Mouse (Mus musculus) heart, embryonic 12.5 days (tissue): ENCODE results near the gene Ppp6r3. TPM values are rescaled to one million over a fixed set of nuclear protein-coding genes. Genes with fewer than 3 reads are reported as not detected.

Source experiments
- ATAC-seq: fragments of 200-750 bp; cut with Nextera tagmentation; 2 replicates; pipeline ENCODE4 v1.8.0; 2017; ENCODE audit warnings: moderate TSS enrichment, moderate library complexity; ENCODE audit not compliant: insufficient number of reproducible peaks, low FRiP score
- H3K27ac ChIP-seq: fragments of 300-500 bp; sonication (generic); 2 replicates; pipeline ENCODE4 v1.5.1; 2016; ENCODE audit warnings: mild to moderate bottlenecking, moderate library complexity; ENCODE audit not compliant: poor library complexity, severe bottlenecking
- H3K27me3 ChIP-seq: fragments of 300-500 bp; sonication (generic); replicated peaks from 2 replicates; pipeline ENCODE4 v1.6.1; 2016; ENCODE audit warnings: mild to moderate bottlenecking, moderate library complexity
- H3K36me3 ChIP-seq: fragments of 300-500 bp; sonication (generic); 2 replicates; pipeline ENCODE4 v1.6.1; 2016; ENCODE audit warnings: mild to moderate bottlenecking, moderate library complexity
- H3K4me1 ChIP-seq: fragments of 300-500 bp; sonication (generic); replicated peaks from 2 replicates; pipeline ENCODE4 v1.6.1; 2016; ENCODE audit warnings: mild to moderate bottlenecking
- H3K4me2 ChIP-seq: fragments of 300-500 bp; sonication (generic); 2 replicates; pipeline ENCODE4 v1.6.1; 2016; ENCODE audit warnings: mild to moderate bottlenecking, moderate library complexity
- H3K4me3 ChIP-seq: fragments of 300-500 bp; sonication (generic); 2 replicates; pipeline ENCODE4 v1.5.1; 2016; ENCODE audit warnings: mild to moderate bottlenecking
- H3K9ac ChIP-seq: fragments of 300-500 bp; sonication (generic); 2 replicates; pipeline ENCODE4 v1.6.1; 2016; ENCODE audit warnings: mild to moderate bottlenecking, moderate library complexity
- H3K9me3 ChIP-seq: fragments of 300-500 bp; sonication (generic); replicated peaks from 2 replicates; pipeline ENCODE4 v1.6.1; 2016; ENCODE audit warnings: mild to moderate bottlenecking, moderate library complexity
- WGBS: fragments of 180-500 bp; shearing (Covaris S2); methylation state at CpG from one replicate; pipeline ENCODE4 v1.1.7; 2016; 5-methylcytosine and 5-hydroxymethylcytosine counted together
- polyA plus RNA-seq: library from polyadenylated mRNA; unstranded; fragments of >200 nt; fragmentation: Nextera tagmentation; extraction: Ambion mirVana; gene quantifications from 2 replicates; pipeline ENCODE4 v1.2.1, GENCODE M21; 2016

The Ppp6r3 gene
- polyA plus RNA-seq, 1 experiment from 2014 or later = 59.5 TPM

- no peak overlapping the region for H3K4me2 ChIP-seq
- H3K9ac ChIP-seq = no peak overlapping the region
- no peak for ATAC-seq
- H3K9me3 ChIP-seq = no peaks in the 10 kb centered on the region
- no peaks in the 10 kb centered on the region for H3K36me3 ChIP-seq
- H3K27me3 ChIP-seq = no peaks in the 10 kb centered on the region
- no peak overlapping the region for H3K4me3 ChIP-seq
- no peak overlapping the region for H3K27ac ChIP-seq
- H3K4me1 ChIP-seq = no peaks in the 10 kb centered on the region
- 60% methylated on average over 2 of the region's 2 CpGs for WGBS
Observed at GRCm38 (mm10) chr19:3431969-3432368, 143.6 kb downstream of the Ppp6r3 start.

DNA sequence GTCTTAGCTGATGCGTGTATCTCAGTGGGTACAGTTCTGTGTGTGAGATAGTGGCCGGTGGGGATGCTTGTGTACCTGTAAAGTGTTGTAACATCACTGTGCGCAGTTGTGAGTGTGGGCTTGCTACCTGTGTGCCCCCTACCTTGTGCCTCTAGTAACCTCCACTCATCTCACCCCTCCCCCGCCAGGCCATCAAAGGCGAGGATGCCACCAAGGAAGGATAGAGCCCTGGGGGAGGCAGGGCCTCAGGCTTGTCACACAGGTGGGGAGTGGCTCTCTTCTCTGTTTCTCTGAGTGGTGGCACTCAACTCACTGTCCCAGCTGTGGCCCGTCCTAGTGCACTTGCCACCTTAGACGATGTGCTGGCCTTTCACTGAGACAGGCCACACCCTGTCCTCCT lies 144.5 kb downstream of the Ppp6r3 start:
- H3K27ac ChIP-seq = no peak overlapping the region
- no peaks in the 10 kb centered on the region for H3K27me3 ChIP-seq
- no peaks in the 10 kb centered on the region for H3K4me1 ChIP-seq
- H3K4me3 ChIP-seq = no peak overlapping the region
- 65% methylated on average over 7 of the region's 7 CpGs for WGBS
- no peak for ATAC-seq
- H3K4me2 ChIP-seq = no peak overlapping the region
- H3K36me3 ChIP-seq = no peaks in the 10 kb centered on the region
- H3K9me3 ChIP-seq = no peaks in the 10 kb centered on the region
- no peak overlapping the region for H3K9ac ChIP-seq

GRCm38 (mm10) chr19:3429156-3429816 lies 146.3 kb downstream of the Ppp6r3 start:
- H3K4me2 ChIP-seq = no peak overlapping the region
- WGBS = 63% methylated on average over 7 of the region's 7 CpGs
- H3K36me3 ChIP-seq = no peaks in the 10 kb centered on the region
- H3K4me3 ChIP-seq = no peak overlapping the region
- H3K27ac ChIP-seq = no peak overlapping the region
- H3K9ac ChIP-seq = no peak overlapping the region
- no peaks in the 10 kb centered on the region for H3K27me3 ChIP-seq
- no peaks in the 10 kb centered on the region for H3K4me1 ChIP-seq
- no peak for ATAC-seq
- H3K9me3 ChIP-seq = no peaks in the 10 kb centered on the region

DNA sequence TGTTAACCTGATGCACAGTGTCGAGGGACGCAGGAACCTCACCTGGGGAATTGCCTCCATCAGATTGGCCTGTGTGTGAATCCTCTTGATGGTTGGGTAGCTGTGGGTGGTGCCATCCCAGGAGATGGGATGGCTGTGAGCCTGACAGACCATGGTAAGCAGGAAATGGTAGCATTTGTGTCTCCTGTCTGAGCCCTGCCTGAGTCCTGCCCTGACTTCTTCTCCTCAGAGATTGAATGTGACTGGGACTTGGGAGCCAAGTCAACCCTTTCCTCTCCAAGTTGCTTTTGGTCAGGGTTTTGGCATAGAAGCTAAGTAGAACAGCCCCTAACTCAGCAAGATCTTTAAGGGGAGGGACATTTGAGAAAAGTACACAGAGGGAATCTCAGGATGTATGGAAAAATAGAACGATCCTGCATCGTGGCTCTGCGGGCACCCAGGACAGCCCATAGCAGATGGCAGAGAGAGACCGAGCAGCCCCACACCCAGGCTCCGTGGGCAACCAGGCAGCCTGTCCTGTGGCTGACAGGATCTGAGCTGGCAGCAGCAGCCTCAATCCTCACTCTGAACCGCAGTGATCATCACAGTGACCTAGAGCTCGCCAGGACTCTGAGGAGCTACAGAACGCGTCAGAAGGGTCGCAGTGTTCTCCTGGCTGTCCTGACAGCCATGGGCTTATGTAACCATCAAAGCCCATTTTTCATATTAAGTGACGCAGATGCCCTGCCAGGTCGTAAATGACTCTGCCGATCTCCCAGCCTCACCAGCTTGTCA lies 147.3 kb downstream of the Ppp6r3 start:
- no peak for ATAC-seq
- no peaks in the 10 kb centered on the region for H3K9me3 ChIP-seq
- H3K36me3 ChIP-seq = no peaks in the 10 kb centered on the region
- 78% methylated on average over 15 of the region's 15 CpGs for WGBS
- no peak overlapping the region for H3K4me2 ChIP-seq
- H3K27ac ChIP-seq = no peak overlapping the region
- H3K4me3 ChIP-seq = no peak overlapping the region
- H3K27me3 ChIP-seq = no peaks in the 10 kb centered on the region
- H3K4me1 ChIP-seq = no peaks in the 10 kb centered on the region
- H3K9ac ChIP-seq = no peak overlapping the region

- 67% methylated on average over 2 of the region's 2 CpGs for WGBS
- H3K4me1 ChIP-seq = no peaks in the 10 kb centered on the region
- no peak overlapping the region for H3K4me3 ChIP-seq
- H3K27me3 ChIP-seq = no peaks in the 10 kb centered on the region
- no peaks in the 10 kb centered on the region for H3K36me3 ChIP-seq
- H3K9me3 ChIP-seq = no peaks in the 10 kb centered on the region
- no peak for ATAC-seq
- no peak overlapping the region for H3K9ac ChIP-seq
- no peak overlapping the region for H3K27ac ChIP-seq
- no peak overlapping the region for H3K4me2 ChIP-seq
Observed at GRCm38 (mm10) chr19:3424214-3424613, 151.3 kb downstream of the Ppp6r3 start.

DNA sequence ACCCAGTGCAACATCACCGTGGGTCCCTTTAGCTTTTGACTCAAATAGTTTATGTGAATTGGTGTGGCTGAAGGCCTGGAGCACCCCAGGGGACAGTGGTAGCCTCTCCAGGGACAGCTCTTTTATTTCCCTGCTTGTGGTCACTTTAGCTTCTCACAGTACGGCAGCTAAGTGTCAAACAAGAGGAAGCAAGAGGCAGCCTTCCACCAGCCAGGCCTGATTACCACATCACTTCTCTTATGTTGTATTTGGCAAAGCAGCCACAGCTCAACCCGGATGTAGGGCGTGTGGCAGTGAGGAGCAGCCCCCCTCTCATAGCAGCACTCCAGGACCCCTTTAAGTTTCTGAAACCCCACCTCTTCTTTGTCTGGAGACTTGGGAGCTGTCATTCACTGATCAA lies 152.6 kb downstream of the Ppp6r3 start:
- H3K4me2 ChIP-seq = no peak overlapping the region
- H3K36me3 ChIP-seq = no peaks in the 10 kb centered on the region
- no peak for ATAC-seq
- H3K4me1 ChIP-seq = no peaks in the 10 kb centered on the region
- no peaks in the 10 kb centered on the region for H3K27me3 ChIP-seq
- WGBS = 56% methylated on average over 4 of the region's 4 CpGs
- no peak overlapping the region for H3K27ac ChIP-seq
- H3K9me3 ChIP-seq = peaks cover 4% of the 10 kb centered on the region; the same call in 1 of the 2 replicates
- H3K4me3 ChIP-seq = no peak overlapping the region
- no peak overlapping the region for H3K9ac ChIP-seq

- Histone ChIP-seq H3K36me3 (no peaks in the 10 kb centered on the region), H3K4me3 (no peak overlapping the region), H3K27ac (no peak overlapping the region), H3K9ac (no peak overlapping the region), H3K9me3 (peaks cover 5% of the 10 kb centered on the region; the same call in 1 of the 2 replicates), H3K4me1 (no peaks in the 10 kb centered on the region), H3K27me3 (no peaks in the 10 kb centered on the region; the same call in 1 of the 2 replicates), H3K4me2 (no peak overlapping the region)
- WGBS = 75% methylated on average over 6 of the region's 6 CpGs
- ATAC-seq = no peak
Observed at GRCm38 (mm10) chr19:3422488-3422887, 153.1 kb downstream of the Ppp6r3 start.

DNA sequence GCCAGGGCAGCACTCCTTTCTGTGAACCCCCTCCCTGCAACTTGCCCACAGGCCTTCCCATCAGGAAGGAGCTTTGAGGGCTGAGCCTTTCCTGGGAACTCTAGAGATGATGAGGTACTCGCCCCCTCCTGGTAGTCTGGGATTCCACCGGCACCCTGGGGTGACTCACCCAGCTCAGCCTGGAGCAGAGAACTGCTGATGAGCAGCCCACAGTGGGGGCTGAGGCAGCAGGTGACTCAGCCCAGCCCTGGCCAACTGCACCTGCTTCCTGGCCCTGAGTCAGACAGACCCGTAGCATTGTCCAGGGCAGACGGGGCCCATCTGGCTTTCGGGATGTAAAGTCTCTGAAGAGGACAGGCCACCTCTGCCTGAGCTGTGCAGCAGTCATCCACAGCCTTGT lies 156.3 kb downstream of the Ppp6r3 start:
- H3K27ac ChIP-seq = no peak overlapping the region
- no peak overlapping the region for H3K4me2 ChIP-seq
- H3K36me3 ChIP-seq = no peaks in the 10 kb centered on the region
- H3K9ac ChIP-seq = no peak overlapping the region
- peaks cover 30% of the 10 kb centered on the region for H3K27me3 ChIP-seq
- H3K4me3 ChIP-seq = no peak overlapping the region
- H3K4me1 ChIP-seq = peaks cover 7% of the 10 kb centered on the region
- ATAC-seq = no peak; the same call in 1 of the 2 replicates
- peaks cover 5% of the 10 kb centered on the region; the same call in 1 of the 2 replicates for H3K9me3 ChIP-seq
- 60% methylated on average over 5 of the region's 5 CpGs for WGBS

DNA sequence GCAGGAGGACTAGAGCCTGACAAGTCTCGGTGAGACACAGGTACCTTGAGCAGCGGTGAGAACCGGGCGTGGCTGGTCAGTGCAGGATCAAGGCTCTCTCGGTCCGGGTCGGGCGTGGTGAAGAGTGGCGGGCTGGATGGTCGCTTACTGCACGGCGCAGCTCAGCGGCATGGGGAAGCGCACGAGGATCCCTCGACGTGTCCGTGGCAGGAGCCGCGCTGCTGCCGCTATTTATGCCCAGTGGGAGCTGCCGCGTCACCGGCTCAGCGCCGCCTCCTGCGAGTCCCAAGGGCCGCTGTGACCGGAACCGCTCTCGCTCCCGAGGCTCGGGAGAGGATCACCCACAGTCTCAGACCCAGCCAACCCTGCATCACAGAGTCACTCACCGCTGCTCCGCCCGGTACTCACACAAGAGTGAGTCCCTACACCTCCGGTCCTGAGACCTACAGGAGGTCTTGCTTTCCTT lies 161.2 kb downstream of the Ppp6r3 start, which contains the start of gene Gal:
Gene Gal (minus strand): TSS at position 277 of the 466 bp plus-strand sequence.
- Histone ChIP-seq H3K9me3 (peaks cover 5% of the 10 kb centered on the region; the same call in 1 of the 2 replicates), H3K27ac (no peak within 1 kb of the TSS), H3K4me1 (peaks cover 12% of the 10 kb centered on the region), H3K27me3 (peaks cover 71% of the 10 kb centered on the region), H3K36me3 (no peaks in the 10 kb centered on the region), H3K9ac (peak within 1 kb of the TSS; percentile 28; the same call in 1 of the 2 replicates), H3K4me3 (peak within 1 kb of the TSS; percentile 41), H3K4me2 (peak within 1 kb of the TSS; percentile 68)
- ATAC-seq = peak; percentile 33; the same call in 1 of the 2 replicates
- 4% methylated on average over 37 of the region's 37 CpGs for WGBS

DNA sequence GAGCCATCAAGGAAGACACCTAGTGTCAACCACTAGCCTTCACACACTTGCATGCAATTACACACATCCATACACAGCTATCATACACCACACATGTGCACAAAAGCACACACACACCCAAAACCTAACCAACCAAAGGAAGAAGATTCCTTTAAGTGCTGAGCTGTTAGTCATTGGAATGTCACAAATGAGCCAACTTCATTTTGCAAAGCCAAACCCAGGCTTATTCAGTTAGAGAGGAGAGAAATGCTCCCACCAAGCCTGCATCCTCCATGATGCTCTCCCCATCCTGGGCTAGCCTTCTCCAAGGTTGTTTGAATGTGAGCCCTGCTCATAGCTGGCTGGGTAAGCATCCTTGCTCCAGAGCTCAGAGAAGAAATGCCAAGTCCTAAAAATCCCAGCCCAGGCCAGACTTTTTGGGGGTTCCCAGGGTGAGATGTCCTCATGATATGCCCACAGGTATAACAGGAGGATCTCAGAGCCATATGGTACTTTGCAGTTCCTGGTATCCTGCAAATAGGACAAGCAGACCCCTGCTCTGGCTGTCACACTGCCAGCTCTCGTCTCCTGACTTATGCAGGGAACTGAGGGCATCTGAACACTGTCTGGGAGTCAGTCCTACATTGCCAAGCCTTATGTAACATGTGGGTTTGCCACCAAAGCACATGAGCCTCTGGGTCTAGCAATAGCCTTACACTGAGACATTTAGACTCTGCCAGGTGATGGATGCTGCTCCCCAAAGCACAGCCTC lies 169.8 kb downstream of the Ppp6r3 start:
- no peak for ATAC-seq
- Histone ChIP-seq H3K27me3 (peaks cover 26% of the 10 kb centered on the region), H3K4me2 (no peak overlapping the region), H3K9ac (no peak overlapping the region), H3K4me1 (peaks cover 17% of the 10 kb centered on the region), H3K9me3 (peaks cover 3% of the 10 kb centered on the region; the same call in 1 of the 2 replicates), H3K4me3 (no peak overlapping the region), H3K36me3 (no peaks in the 10 kb centered on the region), H3K27ac (no peak overlapping the region)
- 53% methylated on average over 1 of the region's 1 CpGs for WGBS
